Mouse (Mus musculus) spleen, adult 2 months (tissue): Measurements from ENCODE around the gene Abi1. TPM values are rescaled to one million over a fixed set of nuclear protein-coding genes. Genes with fewer than 3 reads are reported as not detected.

Experiments
- DNase-seq, 2 experiments: peaks; one replicate each; pipeline versions ENCODE4 v3.0.0 to v3.0.0-alpha.2; 2012 to 2021; ENCODE audit warnings: low spot score in 2 of 2, low read depth in 1 of 2
- H3K27ac ChIP-seq: fragments of 200-500 bp; 2 replicates; pipeline ENCODE4 v1.5.1; 2012; ENCODE audit warnings: low read length, inconsistent platforms; ENCODE audit not compliant: insufficient read depth
- H3K27me3 ChIP-seq: fragments of 200-500 bp; 2 replicates; pipeline ENCODE4 v1.6.1; 2012; ENCODE audit warnings: mild to moderate bottlenecking, moderate library complexity, low read length, inconsistent platforms; ENCODE audit not compliant: control insufficient read depth, insufficient read depth
- H3K36me3 ChIP-seq: fragments of 200-500 bp; 2 replicates; pipeline ENCODE4 v1.6.1; 2012; ENCODE audit warnings: mild to moderate bottlenecking, low read length, inconsistent platforms; ENCODE audit not compliant: control insufficient read depth, insufficient read depth
- H3K4me1 ChIP-seq: fragments of 200-500 bp; 2 replicates; pipeline ENCODE4 v1.6.1; 2011; ENCODE audit warnings: inconsistent platforms; ENCODE audit not compliant: control insufficient read depth, insufficient read depth, insufficient read length
- H3K4me3 ChIP-seq: fragments of 200-500 bp; 2 replicates; pipeline ENCODE4 v1.5.1; 2011; ENCODE audit warnings: mild to moderate bottlenecking, inconsistent platforms; ENCODE audit not compliant: insufficient read depth, insufficient read length; ENCODE audit errors: extremely low read depth
- CTCF ChIP-seq: fragments of 200-500 bp; IDR thresholded peaks from 2 replicates; pipeline ENCODE4 v1.5.1; 2011; ENCODE audit warnings: mild to moderate bottlenecking, inconsistent platforms; ENCODE audit not compliant: insufficient read depth, insufficient read length, insufficient replicate concordance; ENCODE audit errors: extremely low read depth
- POLR2A ChIP-seq: fragments of 200-500 bp; IDR thresholded peaks from 2 replicates; pipeline ENCODE4 v1.6.1; 2011; ENCODE audit warnings: low read depth, low read length, inconsistent platforms
- WGBS: fragments of 180-500 bp; shearing (Covaris S2); methylation state at CpG from one replicate; pipeline ENCODE4 v1.1.7; 2018; 5-methylcytosine and 5-hydroxymethylcytosine counted together
- polyA plus RNA-seq: library from polyadenylated mRNA; depleted of rRNA; stranded (reverse); fragments of >200 nt; gene quantifications from 2 replicates; pipeline ENCODE4 v1.2.3, GENCODE M21; 2012

Gene Abi1
- polyA plus RNA-seq, 1 experiment: 63.0 TPM

- H3K36me3 ChIP-seq: peaks cover 4% of the 10 kb centered on the region; the same call in 1 of the 2 replicates
- no peaks in the 10 kb centered on the region for H3K27me3 ChIP-seq
- no peak overlapping the region for H3K27ac ChIP-seq
- DNase-seq: no peak
- TF ChIP-seq CTCF: no peak
- TF ChIP-seq POLR2A: no peak
- whole genome bisulfite sequencing: 55% methylated on average over 3 of the region's 3 CpGs
- no peak overlapping the region for H3K4me3 ChIP-seq
- H3K4me1 ChIP-seq: no peaks in the 10 kb centered on the region
Measured at GRCm38 (mm10) chr2:22962970-22963369, 77.1 kb downstream of the Abi1 start.

GRCm38 (mm10) chr2:22962242-22962641 is 77.8 kb downstream of the Abi1 start:
- no peak for DNase-seq
- 80% methylated on average over 8 of the region's 8 CpGs for WGBS
- peaks cover 4% of the 10 kb centered on the region; the same call in 1 of the 2 replicates for H3K36me3 ChIP-seq

GRCm38 (mm10) chr2:22961681-22962080 is 78.4 kb downstream of the Abi1 start:
- WGBS: 95% methylated on average over 2 of the region's 2 CpGs
- no peak for DNase-seq
- no peak overlapping the region for H3K27ac ChIP-seq
- H3K4me3 ChIP-seq: no peak overlapping the region
- H3K36me3 ChIP-seq: peaks cover 4% of the 10 kb centered on the region; the same call in 1 of the 2 replicates
- H3K4me1 ChIP-seq: no peaks in the 10 kb centered on the region; the same call in 1 of the 2 replicates
- no peak for TF ChIP-seq POLR2A
- TF ChIP-seq CTCF: no peak
- no peaks in the 10 kb centered on the region for H3K27me3 ChIP-seq

More at GRCm38 (mm10) chr2:22962242-22962641, 77.8 kb downstream of the Abi1 start:
- Histone ChIP-seq H3K4me1 (no peaks in the 10 kb centered on the region; the same call in 1 of the 2 replicates), H3K4me3 (no peak overlapping the region), H3K27ac (no peak overlapping the region), H3K27me3 (no peaks in the 10 kb centered on the region)
- TF ChIP-seq POLR2A (no peak), CTCF (no peak)

- H3K27ac ChIP-seq: no peak overlapping the region
- H3K27me3 ChIP-seq: no peaks in the 10 kb centered on the region
- TF ChIP-seq POLR2A: no peak
- no peak for TF ChIP-seq CTCF
- no peaks in the 10 kb centered on the region; the same call in none of the 2 replicates for H3K4me1 ChIP-seq
- H3K36me3 ChIP-seq: peaks cover 9% of the 10 kb centered on the region
- DNase-seq: peak in 1 of 2 experiments; percentile 11
- WGBS: 90% methylated on average over 1 of the region's 1 CpGs
- no peak overlapping the region for H3K4me3 ChIP-seq
Measured at GRCm38 (mm10) chr2:22957415-22957814, 82.6 kb downstream of the Abi1 start.

- no peak for DNase-seq
- 91% methylated on average over 5 of the region's 5 CpGs for WGBS
- no peak overlapping the region for H3K27ac ChIP-seq
- no peak overlapping the region for H3K4me3 ChIP-seq
- peaks cover 9% of the 10 kb centered on the region for H3K36me3 ChIP-seq
- no peaks in the 10 kb centered on the region for H3K27me3 ChIP-seq
- H3K4me1 ChIP-seq: no peaks in the 10 kb centered on the region; the same call in none of the 2 replicates
- TF ChIP-seq CTCF (no peak), POLR2A (no peak)
Measured at GRCm38 (mm10) chr2:22955914-22956313, 84.1 kb downstream of the Abi1 start.

GRCm38 (mm10) chr2:22954278-22954677 is 85.8 kb downstream of the Abi1 start:
- Histone ChIP-seq H3K27ac (no peak overlapping the region), H3K4me1 (no peaks in the 10 kb centered on the region; the same call in none of the 2 replicates), H3K4me3 (no peak overlapping the region), H3K36me3 (peaks cover 9% of the 10 kb centered on the region), H3K27me3 (no peaks in the 10 kb centered on the region)
- no peak for DNase-seq
- WGBS: 91% methylated on average over 4 of the region's 4 CpGs
- TF ChIP-seq CTCF: no peak
- TF ChIP-seq POLR2A: no peak

- H3K4me3 ChIP-seq: no peak overlapping the region
- no peaks in the 10 kb centered on the region; the same call in 1 of the 2 replicates for H3K4me1 ChIP-seq
- DNase-seq: no peak
- H3K36me3 ChIP-seq: peaks cover 12% of the 10 kb centered on the region
- TF ChIP-seq CTCF (no peak), POLR2A (no peak)
- 69% methylated on average over 4 of the region's 4 CpGs for WGBS
- H3K27ac ChIP-seq: no peak overlapping the region
- no peaks in the 10 kb centered on the region for H3K27me3 ChIP-seq
Measured at GRCm38 (mm10) chr2:22949956-22950355, 90.1 kb downstream of the Abi1 start.
